Mouse (Mus musculus) liver, postnatal 0 days (tissue): ENCODE results near the gene Tmem145.
A peak's percentile ranks its signal among the peaks of the same experiment; 100 is the strongest.

Source experiments
- CTCF ChIP-seq: sonication (generic); IDR thresholded peaks from 2 replicates; pipeline ENCODE4 v1.5.1; 2016; ENCODE audit warnings: antibody characterized with exemption, low read depth
- EP300 ChIP-seq: IDR thresholded peaks from 2 replicates; pipeline ENCODE4 v1.6.1; 2016; ENCODE audit warnings: antibody characterized with exemption, low read depth, mild to moderate bottlenecking

- TF ChIP-seq CTCF (peak; percentile 33), EP300 (no peak)
Measured at GRCm38 (mm10) chr7:25282731-25283211, 23.1 kb upstream of the Tmem145 start.
